Comparison of ENCODE assay signal across 19 mouse cellular contexts in the genomic region with DNA sequence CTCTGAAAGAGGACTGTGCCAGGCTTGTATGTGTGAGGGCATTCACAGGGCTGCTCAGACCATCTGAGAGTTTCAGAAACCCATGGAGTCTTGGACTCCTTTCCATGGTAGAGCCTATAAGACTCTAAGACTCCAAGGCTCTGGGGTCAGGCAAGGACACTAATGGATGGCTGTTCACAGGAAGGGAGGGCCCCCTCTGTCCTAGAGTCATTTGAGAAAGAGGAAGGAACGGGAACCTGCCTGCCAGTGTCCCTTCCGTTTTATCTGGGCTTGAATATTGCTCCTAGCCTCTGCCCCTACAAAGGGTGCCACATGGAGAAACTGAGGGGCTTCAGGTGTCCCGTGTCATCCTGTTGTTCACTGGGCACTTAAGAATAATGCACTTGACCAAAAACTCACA. TPM values are rescaled to one million over a fixed set of nuclear protein-coding genes. Genes with fewer than 3 reads are reported as not detected.
DNase-seq lines count a peak whose midpoint lies in the region; ATAC-seq lines count a peak whose summit lies in the region.
"Had no signal": no experiment of that assay in that cellular context is flagged by ENCODE, and none has a peak within 500 bp of the region (broad histone marks: within the 10 kb centered on the region; RNA-seq: fewer than 3 reads in every experiment).

No protein-coding gene starts in this region.

- H3K4me3 ChIP-seq in heart, embryonic 11.5 days (ENCODE audit: low read depth, low read length) = no peak overlapping the region
- H3K4me3 ChIP-seq: embryonic facial prominence, embryonic 15.5 days; hindbrain, embryonic 12.5 days; midbrain, embryonic 10.5 days; neural tube, embryonic 15.5 days had no signal

- WGBS in heart, embryonic 11.5 days (ENCODE audit: insufficient replicate concordance) = 59% methylated on average over 3 of the region's 3 CpGs

- no peak overlapping the region for H3K27ac ChIP-seq in heart, embryonic 11.5 days (ENCODE audit: low read depth, low read length)
- H3K27ac ChIP-seq: embryonic facial prominence, embryonic 15.5 days; hindbrain, embryonic 12.5 days; liver, embryonic 14.5 days; midbrain, embryonic 10.5 days; neural tube, embryonic 15.5 days had no signal

- 0 out of 2 replicates have a peak, but pooled peaks cover 6% of the 10 kb centered on the region for H3K4me1 ChIP-seq in heart, embryonic 11.5 days (ENCODE audit: control insufficient read depth, insufficient read depth, low read length)
- H3K4me1 ChIP-seq: embryonic facial prominence, embryonic 15.5 days; hindbrain, embryonic 12.5 days; midbrain, embryonic 10.5 days; neural tube, embryonic 15.5 days had no signal

- peak; percentile 96 for DNase-seq in heart, adult 11 months
- peak; percentile 51 to 58 for DNase-seq in kidney, postnatal 36 days
- no peak for DNase-seq in kidney, adult 9 months
- DNase-seq in testis, postnatal 10 days (ENCODE audit: low spot score) = no peak
- no peak for DNase-seq in gastrocnemius, adult 18-20 months (ENCODE audit: low spot score)
- DNase-seq: cerebellum, adult 18-20 months; left cerebral cortex, postnatal 4 days; retina, postnatal 1 day; thymus, adult 2 months had no signal

- no peaks in the 10 kb centered on the region for H3K9me3 ChIP-seq in heart, embryonic 11.5 days (replicated peaks; ENCODE audit: control insufficient read depth, low read length)
- H3K9me3 ChIP-seq: embryonic facial prominence, embryonic 15.5 days; hindbrain, embryonic 12.5 days; midbrain, embryonic 10.5 days; neural tube, embryonic 15.5 days had no signal

- no peaks in the 10 kb centered on the region for H3K27me3 ChIP-seq in heart, embryonic 11.5 days (ENCODE audit: control insufficient read depth, insufficient read depth, low read length)
- H3K27me3 ChIP-seq: CH12.LX; embryonic facial prominence, embryonic 15.5 days; hindbrain, embryonic 12.5 days; neural tube, embryonic 15.5 days; Patski had no signal

- no peak overlapping the region for H3K4me2 ChIP-seq in heart, embryonic 11.5 days
- H3K4me2 ChIP-seq: embryonic facial prominence, embryonic 15.5 days; hindbrain, embryonic 12.5 days; neural tube, embryonic 15.5 days had no signal

- no peak overlapping the region for H3K9ac ChIP-seq in heart, embryonic 11.5 days (ENCODE audit: low read depth, low read length)
- H3K9ac ChIP-seq: embryonic facial prominence, embryonic 15.5 days; hindbrain, embryonic 12.5 days; liver, embryonic 14.5 days; neural tube, embryonic 15.5 days had no signal

- ATAC-seq in heart, embryonic 11.5 days (replicated peaks; ENCODE audit: insufficient number of reproducible peaks, low FRiP score, low TSS enrichment) = no peak
- ATAC-seq in common myeloid progenitor, adult 5-6 weeks (replicated peaks; ENCODE audit: low read depth, poor library complexity, severe bottlenecking) = peak; percentile 74
- ATAC-seq in megakaryocyte, adult 5-6 weeks (ENCODE audit: poor library complexity, severe bottlenecking) = peak; percentile 72
- ATAC-seq: Patski had no signal

- H3K36me3 ChIP-seq in heart, embryonic 11.5 days (ENCODE audit: control insufficient read depth, insufficient read depth, low read length) = no peaks in the 10 kb centered on the region
- H3K36me3 ChIP-seq: hindbrain, embryonic 12.5 days; midbrain, embryonic 10.5 days; neural tube, embryonic 15.5 days had no signal

RNA-seq across cellular contexts. Expression of a gene that starts 38.5 kb away (rescaled TPM):
- polyA plus RNA-seq in heart, embryonic 11.5 days (2014; fragmentation: Nextera tagmentation; extraction: Ambion mirVana) = 2.3 and 3.2 TPM in 2 replicates
- 3.2 and 3.5 TPM in 2 replicates for total RNA-seq in common myeloid progenitor, adult 5-6 weeks (2017)
- total RNA-seq in megakaryocyte, adult 5-6 weeks (2015) = 10.8 and 11.1 TPM in 2 replicates
- total RNA-seq in megakaryocyte, adult 5-6 weeks (2017) = 12.2 and 18.5 TPM in 2 replicates
- 1 to 10 TPM; 7.1 to 8.1 TPM for total RNA-seq in gastrocnemius, adult 18-20 months (2021)

RNA-seq across cellular contexts. Expression of a gene that starts 58.9 kb away (rescaled TPM):
- polyA plus RNA-seq in heart, embryonic 11.5 days (2014; fragmentation: Nextera tagmentation; extraction: Ambion mirVana) = 6.0 and 6.3 TPM in 2 replicates
- total RNA-seq in common myeloid progenitor, adult 5-6 weeks (2017) = 29.9 and 32.4 TPM in 2 replicates
- total RNA-seq in megakaryocyte, adult 5-6 weeks (2015) = 3.5 and 7.0 TPM in 2 replicates
- 4.9 and 14.4 TPM in 2 replicates for total RNA-seq in megakaryocyte, adult 5-6 weeks (2017)
- 1 to 10 TPM; 6.6 to 8.3 TPM for total RNA-seq in gastrocnemius, adult 18-20 months (2021)

Comparison
In these comparisons a context has a peak if more than half of its experiments do, and no peak if none do; other contexts are left out.
1. DNase-seq: peak in heart, adult 11 months (single experiment) and kidney, postnatal 36 days (2 of 2); none in kidney, adult 9 months (single experiment), testis, postnatal 10 days (single experiment) and gastrocnemius, adult 18-20 months (single experiment).